Mouse (Mus musculus) inflammation-experienced regulatory T-cells (primary cell): ENCODE measurements around the gene Irak3. TPM values are rescaled to one million over a fixed set of nuclear protein-coding genes. Genes with fewer than 3 reads are reported as not detected.

Source experiments
- polyA plus RNA-seq, 2 experiments: library from polyadenylated mRNA; unstranded; fragments of 100-300 nt; shearing (Covaris generic); gene quantifications; one replicate each; pipeline ENCODE4 v1.2.1; 2017

Irak3 gene
- polyA plus RNA-seq, result 10 to 100 TPM in 1 of 2 experiments, 1 to 10 TPM in 1; 4.8 to 10.6 TPM

GRCm38 (mm10) chr10:120201961-120202402 lies at the start of gene Irak3:
Irak3 (minus strand) TSS chr10:120202130.

GRCm38 (mm10) chr10:120226871-120227661 lies 25.1 kb upstream of the Irak3 start, which contains the start of gene Llph:
Llph (plus strand) TSS chr10:120227070.

DNA sequence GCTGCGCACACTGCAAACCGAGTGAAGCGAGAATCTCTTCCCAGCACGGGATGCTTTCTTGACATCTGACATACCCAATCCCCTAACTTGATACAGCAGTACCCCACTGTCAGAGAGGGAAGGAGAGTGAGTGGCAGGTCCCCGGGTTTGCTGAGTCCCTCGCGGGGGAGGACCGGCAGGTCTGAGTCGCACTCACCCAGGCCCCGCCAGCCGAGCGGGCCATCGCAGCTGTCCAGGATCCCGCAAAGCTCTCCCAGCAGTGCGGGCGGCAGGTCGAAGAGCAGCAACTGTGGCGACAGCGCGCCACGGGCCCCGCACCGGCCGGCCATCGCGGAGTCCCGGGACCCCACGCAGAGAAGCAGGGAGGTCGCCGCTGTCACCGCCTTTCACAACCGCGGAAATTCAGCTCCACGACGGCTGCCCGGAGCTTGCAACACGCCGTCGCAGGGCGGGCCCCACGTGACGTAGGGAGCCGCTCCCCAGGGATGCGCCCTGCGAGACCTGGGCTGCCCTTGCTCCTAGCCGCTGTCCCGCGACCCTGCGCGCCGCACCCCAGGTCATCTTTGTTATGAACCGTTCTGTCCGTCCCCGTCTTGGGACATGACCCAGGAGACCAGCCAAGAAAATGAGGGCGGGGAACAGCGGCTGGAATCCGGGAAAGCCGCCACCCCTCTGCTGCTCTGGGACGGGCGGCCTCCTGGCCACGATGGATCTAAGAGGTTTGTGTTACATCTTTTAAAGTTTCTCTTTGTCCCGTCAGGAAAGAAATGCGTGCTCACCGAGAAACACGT lies 604 bp downstream of the Irak3 start, which contains the start of gene Tmbim4:
Gene Tmbim4 (plus strand): TSS at position 460 of the 791 bp plus-strand sequence.

DNA sequence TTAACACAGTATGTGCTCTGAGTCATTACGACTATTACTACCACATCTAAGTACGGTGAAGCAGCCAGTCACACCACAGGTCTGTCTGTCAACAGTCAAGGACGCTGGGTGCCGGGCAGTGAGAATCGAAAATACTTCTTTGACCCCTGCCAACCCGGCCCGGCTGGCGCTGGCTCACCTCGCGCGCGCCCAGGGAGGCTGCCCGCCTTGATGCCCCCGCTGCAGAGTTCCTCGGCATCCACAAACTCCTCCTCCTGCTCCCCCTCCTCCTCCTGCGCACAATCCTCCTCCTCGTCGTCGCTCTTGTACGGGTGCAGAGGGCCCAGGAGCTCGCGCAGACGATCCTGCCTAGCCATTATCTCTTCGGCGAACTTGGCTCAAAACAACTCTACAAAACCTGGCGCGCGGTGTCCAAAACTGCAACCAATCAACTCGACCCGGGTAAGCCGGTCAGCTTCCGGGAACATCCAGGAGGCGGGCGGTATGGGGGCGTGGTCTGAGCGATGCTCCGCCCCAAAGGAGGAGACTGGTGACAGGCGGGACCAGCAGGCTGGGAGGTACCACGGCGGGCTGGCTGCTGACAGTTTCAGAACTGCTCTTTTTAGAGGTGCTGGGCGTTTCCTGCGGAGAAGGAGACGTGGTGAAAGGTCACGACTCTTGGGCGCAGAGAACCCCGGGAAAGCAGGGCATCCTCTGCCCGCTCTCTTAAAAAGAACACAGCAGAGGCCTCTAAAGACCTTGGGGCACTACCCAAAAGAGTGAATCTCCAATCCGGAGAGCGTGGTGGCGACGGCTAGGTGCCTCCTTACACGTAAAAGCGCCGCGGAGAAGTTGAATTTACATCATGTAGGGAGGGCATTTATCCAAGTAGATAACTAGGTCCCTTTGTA lies 89.2 kb downstream of the Irak3 start, which contains the start of gene Helb:
Gene Helb (minus strand): TSS at position 481 of the 890 bp plus-strand sequence.

Other genes with a start within 250 kb of the Irak3 start
- 10 to 100 TPM; 12.8 to 21.4 TPM for gene Helb, start 89.1 kb downstream of the Irak3 start, polyA plus RNA-seq
- 100 to 1,000 TPM; 134 to 184 TPM for gene Tmbim4, start 540 bp downstream of the Irak3 start, polyA plus RNA-seq
- 10 to 100 TPM; 78.7 to 95.1 TPM for gene Llph, start 24.9 kb upstream of the Irak3 start, polyA plus RNA-seq